21 mouse cellular contexts compared by ENCODE assay signal in genomic region chr6:90754093-90754492, GRCm38 (mm10).
DNase-seq lines count a peak whose midpoint lies in the region; ATAC-seq and TF ChIP-seq lines count a peak whose summit lies in the region.
"Had no signal": no experiment of that assay in that cellular context is flagged by ENCODE, and none has a peak within 500 bp of the region (broad histone marks: within the 10 kb centered on the region; RNA-seq: fewer than 3 reads in every experiment).

No protein-coding gene starts in this region.

- H3K36me3 ChIP-seq in liver, embryonic 13.5 days: no peaks in the 10 kb centered on the region
- H3K36me3 ChIP-seq: embryonic facial prominence, embryonic 13.5 days; forebrain, embryonic 15.5 days; hindbrain, embryonic 12.5 days; limb, embryonic 13.5 days; midbrain, embryonic 12.5 days; neural tube, embryonic 12.5 days had no signal

- ATAC-seq in liver, embryonic 13.5 days (ENCODE audit: low read depth): no peak
- peak; percentile 38 for ATAC-seq in megakaryocyte progenitor cell, adult 5-6 weeks (replicated peaks; ENCODE audit: poor library complexity)
- ATAC-seq in frontal cortex, adult (ENCODE audit: low TSS enrichment): no peak
- ATAC-seq: forebrain, embryonic 15.5 days had no signal

- TF ChIP-seq CTCF in lung, adult 2 months (IDR thresholded peaks at IDR 0.05; ENCODE audit: insufficient read depth, low read length): no peak

- WGBS in lung, adult 2 months: 76% methylated on average over 2 of the region's 2 CpGs
- 55% methylated on average over 2 of the region's 2 CpGs for WGBS in liver, embryonic 13.5 days (ENCODE audit: insufficient replicate concordance)

- peaks cover 7% of the 10 kb centered on the region for H3K4me1 ChIP-seq in lung, adult 2 months (ENCODE audit: control insufficient read depth, insufficient read depth, low read length)
- peaks cover 60% of the 10 kb centered on the region for H3K4me1 ChIP-seq in liver, embryonic 13.5 days (replicated peaks)
- H3K4me1 ChIP-seq: embryonic facial prominence, embryonic 13.5 days; forebrain, embryonic 15.5 days had no signal

- peak; percentile 56 for DNase-seq in adrenal gland, postnatal 10 days
- DNase-seq in adrenal gland, postnatal 25 days: no peak
- peak; percentile 55 for DNase-seq in lung, postnatal 25 days (ENCODE audit: low spot score)
- DNase-seq in lung, adult 2 months: no peak
- no peak for DNase-seq in liver, embryonic 13.5 days
- no peak for DNase-seq in frontal cortex, postnatal 36 days (ENCODE audit: low spot score in 2 of 2)
- DNase-seq: cerebellum, adult 9-10 months; heart, postnatal 14 days; kidney, adult 18-20 months; layer of hippocampus, postnatal 36 days; spleen, adult 18-20 months had no signal

- H3K27ac ChIP-seq in liver, embryonic 13.5 days: peak overlapping the region; percentile 43; the same call in 1 of the 2 replicates
- H3K27ac ChIP-seq: embryonic facial prominence, embryonic 13.5 days; forebrain, embryonic 15.5 days; hindbrain, embryonic 12.5 days; kidney, postnatal 0 days; limb, embryonic 13.5 days; midbrain, embryonic 12.5 days; neural tube, embryonic 12.5 days had no signal

- no peak overlapping the region for H3K4me3 ChIP-seq in lung, adult 2 months (replicated peaks; ENCODE audit: extremely low read depth, low read depth, low read length)
- H3K4me3 ChIP-seq in liver, embryonic 13.5 days (replicated peaks): no peak overlapping the region
- H3K4me3 ChIP-seq: embryonic facial prominence, embryonic 13.5 days; forebrain, embryonic 15.5 days; hindbrain, embryonic 12.5 days; limb, embryonic 13.5 days; midbrain, embryonic 12.5 days; neural tube, embryonic 12.5 days had no signal

- H3K27me3 ChIP-seq in liver, embryonic 13.5 days: no peaks in the 10 kb centered on the region
- H3K27me3 ChIP-seq: embryonic facial prominence, embryonic 13.5 days; forebrain, embryonic 15.5 days; hindbrain, embryonic 12.5 days; limb, embryonic 13.5 days; midbrain, embryonic 12.5 days; neural tube, embryonic 12.5 days had no signal

- TF ChIP-seq POLR2A in lung, adult 2 months (IDR thresholded peaks at IDR 0.05; ENCODE audit: borderline replicate concordance, extremely low read depth, low read depth, low read length): no peak

- no peak overlapping the region; the same call in 1 of the 2 replicates for H3K9ac ChIP-seq in liver, embryonic 13.5 days
- H3K9ac ChIP-seq: embryonic facial prominence, embryonic 13.5 days; forebrain, embryonic 15.5 days; hindbrain, embryonic 12.5 days; limb, embryonic 13.5 days; midbrain, embryonic 12.5 days; neural tube, embryonic 12.5 days had no signal

- H3K9me3 ChIP-seq in liver, embryonic 13.5 days (replicated peaks): no peaks in the 10 kb centered on the region
- H3K9me3 ChIP-seq: embryonic facial prominence, embryonic 13.5 days; forebrain, embryonic 15.5 days; hindbrain, embryonic 12.5 days; limb, embryonic 13.5 days; midbrain, embryonic 12.5 days; neural tube, embryonic 12.5 days had no signal

- no peak overlapping the region for H3K4me2 ChIP-seq in liver, embryonic 13.5 days
- H3K4me2 ChIP-seq: embryonic facial prominence, embryonic 13.5 days; forebrain, embryonic 15.5 days; heart, embryonic 11.5 days; hindbrain, embryonic 12.5 days; limb, embryonic 13.5 days; midbrain, embryonic 12.5 days; neural tube, embryonic 12.5 days had no signal

Comparison
In these comparisons a context has a peak if more than half of its experiments do, and no peak if none do; other contexts are left out.
1. DNase-seq: peak in adrenal gland, postnatal 10 days (single experiment) and lung, postnatal 25 days (single experiment); none in adrenal gland, postnatal 25 days (single experiment), lung, adult 2 months (single experiment), liver, embryonic 13.5 days (single experiment) and frontal cortex, postnatal 36 days (0 of 2).